Mouse (Mus musculus): ENCODE data around the gene Gm14548. TPM values are rescaled to one million over a fixed set of nuclear protein-coding genes. Genes with fewer than 3 reads are reported as not detected.

The Gm14548 gene
- polyA plus RNA-seq (2017; shearing (Covaris generic)) = 0.13 TPM

DNA sequence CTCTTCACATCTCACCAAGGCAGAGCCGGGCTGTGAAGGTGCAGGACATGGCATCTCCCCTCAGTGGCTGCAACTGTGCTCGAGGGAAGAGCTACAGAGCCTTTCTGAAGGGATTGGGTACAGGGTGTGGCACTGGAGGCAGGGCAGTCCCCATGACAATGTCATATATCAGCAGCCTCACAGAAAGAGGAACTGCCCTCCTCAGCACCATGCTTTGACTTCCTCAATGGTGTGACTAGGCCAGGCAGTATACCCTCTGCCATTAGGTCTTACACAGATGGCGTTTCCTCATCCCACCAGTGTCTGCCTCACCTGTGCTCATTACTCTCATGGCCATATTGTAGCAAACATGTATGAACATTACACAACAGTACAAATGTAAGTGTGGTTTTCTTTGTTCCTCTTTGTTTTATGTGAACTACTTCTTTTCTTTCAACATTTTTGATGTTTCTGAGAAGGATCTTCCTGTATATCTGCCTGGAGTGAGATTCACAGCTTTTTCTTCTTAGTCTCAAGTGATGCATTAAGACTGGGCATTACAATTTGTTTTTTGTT is at the start of gene Gm14548:
Gene Gm14548, minus strand, starts transcription at position 85 of the 555 bp plus-strand sequence.

GRCm38 (mm10) chr7:3915387-3915786 is 17.5 kb upstream of the Gm14548 start, which contains the start of gene Lilra6:
Gene Lilra6 (minus strand): TSS chr7:3915503.

DNA sequence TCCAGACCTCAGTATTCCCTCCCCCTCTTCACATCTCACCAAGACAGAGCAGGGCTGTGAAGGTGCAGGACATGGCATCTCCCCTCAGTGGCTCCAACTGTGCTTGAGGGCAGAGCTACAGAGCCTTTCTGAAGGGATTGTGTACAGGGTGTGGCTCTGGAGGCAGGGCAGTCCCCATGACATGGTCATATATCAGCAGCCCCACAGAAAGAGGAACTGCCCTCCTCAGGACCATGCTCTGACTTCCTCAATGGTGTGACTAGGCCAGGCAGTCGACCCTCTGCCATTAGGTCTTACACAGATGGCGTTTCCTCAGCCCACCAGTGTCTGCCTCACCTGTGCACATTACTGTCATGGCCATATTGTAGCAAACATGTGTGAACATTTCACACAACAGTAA is 53.0 kb downstream of the Gm14548 start, which contains the start of gene Pira2:
Gene Pira2, minus strand, starts transcription at position 101 of the 400 bp plus-strand sequence.

Other genes starting within 250 kb of the Gm14548 start
- 25.7 TPM for gene Leng1, start 232.3 kb downstream of the Gm14548 start, polyA plus RNA-seq (2017; shearing (Covaris generic))
- 5.7 TPM for gene Tmc4, start 220.6 kb downstream of the Gm14548 start, polyA plus RNA-seq (2017; shearing (Covaris generic))
- 32.7 TPM for gene Tsen34, start 205.3 kb downstream of the Gm14548 start, polyA plus RNA-seq (2017; shearing (Covaris generic))
- gene Mboat7, start 204.6 kb downstream of the Gm14548 start, polyA plus RNA-seq (2017; shearing (Covaris generic)) = 82.8 TPM
- 1,743 TPM for gene Rps9, start 194.1 kb downstream of the Gm14548 start, polyA plus RNA-seq (2017; shearing (Covaris generic))
- gene Pirb, start 177.7 kb downstream of the Gm14548 start, polyA plus RNA-seq (2017; shearing (Covaris generic)) = 0.75 TPM
- gene Gm15448, start 72.4 kb downstream of the Gm14548 start, polyA plus RNA-seq (2017; shearing (Covaris generic)) = not detected
- 0.24 TPM for gene Pira2, start 53.1 kb downstream of the Gm14548 start, polyA plus RNA-seq (2017; shearing (Covaris generic))
- gene Lilra6, start 17.4 kb upstream of the Gm14548 start, polyA plus RNA-seq (2017; shearing (Covaris generic)) = 0.18 TPM
- 3.4 TPM for gene Lair1, start 165.1 kb upstream of the Gm14548 start, polyA plus RNA-seq (2017; shearing (Covaris generic))
- 0.43 TPM for gene Ttyh1, start 221.3 kb upstream of the Gm14548 start, polyA plus RNA-seq (2017; shearing (Covaris generic))
- 188 TPM for gene Leng8, start 238.9 kb upstream of the Gm14548 start, polyA plus RNA-seq (2017; shearing (Covaris generic))